Mouse (Mus musculus): Measurements from ENCODE around the gene Fkbpl. TPM values are rescaled to one million over a fixed set of nuclear protein-coding genes. Genes with fewer than 3 reads are reported as not detected.

Gene Fkbpl
- total and polyA plus RNA-seq, 3 experiments: 1.6 to 11.9 (median 6.5) TPM

GRCm38 (mm10) chr17:34629221-34629751 lies 15.3 kb upstream of the Fkbpl start, which contains the start of gene Prrt1:
Gene Prrt1, plus strand, starts transcription at chr17:34629533.
- no peak for ATAC-seq (ENCODE audit: extremely low read depth, insufficient number of reproducible peaks, low FRiP score, poor library complexity, severe bottlenecking)
- DNase-seq (ENCODE audit: low spot score): no peak
- Histone ChIP-seq H3K27me3 (ENCODE audit: insufficient read depth, low read length) (peaks cover 47% of the 10 kb centered on the region), H3K9me3 (replicated peaks) (no peaks in the 10 kb centered on the region), H3K4me3 (ENCODE audit: low read depth, low read length) (no peak within 1 kb of the TSS), H3K36me3 (replicated peaks) (peaks cover 6% of the 10 kb centered on the region), H3K4me1 (ENCODE audit: insufficient read depth, low read depth, low read length) (peaks cover 26% of the 10 kb centered on the region)
- TF ChIP-seq GATA2 (IDR thresholded peaks at IDR 0.05; ENCODE audit: borderline replicate concordance, low read depth, low read length): no peak
- no peak for TF ChIP-seq TAL1 (conservative IDR thresholded peaks at IDR 0.05; ENCODE audit: low read depth, low read length)
- no peak for TF ChIP-seq GATA1 (IDR thresholded peaks at IDR 0.05; ENCODE audit: borderline replicate concordance, low read length)
- TF ChIP-seq CTCF (IDR thresholded peaks at IDR 0.05; ENCODE audit: low read depth, low read length): no peak
- TF ChIP-seq POLR2AphosphoS5 (IDR thresholded peaks at IDR 0.05; ENCODE audit: insufficient replicate concordance, low read depth, low read length): no peak

DNA sequence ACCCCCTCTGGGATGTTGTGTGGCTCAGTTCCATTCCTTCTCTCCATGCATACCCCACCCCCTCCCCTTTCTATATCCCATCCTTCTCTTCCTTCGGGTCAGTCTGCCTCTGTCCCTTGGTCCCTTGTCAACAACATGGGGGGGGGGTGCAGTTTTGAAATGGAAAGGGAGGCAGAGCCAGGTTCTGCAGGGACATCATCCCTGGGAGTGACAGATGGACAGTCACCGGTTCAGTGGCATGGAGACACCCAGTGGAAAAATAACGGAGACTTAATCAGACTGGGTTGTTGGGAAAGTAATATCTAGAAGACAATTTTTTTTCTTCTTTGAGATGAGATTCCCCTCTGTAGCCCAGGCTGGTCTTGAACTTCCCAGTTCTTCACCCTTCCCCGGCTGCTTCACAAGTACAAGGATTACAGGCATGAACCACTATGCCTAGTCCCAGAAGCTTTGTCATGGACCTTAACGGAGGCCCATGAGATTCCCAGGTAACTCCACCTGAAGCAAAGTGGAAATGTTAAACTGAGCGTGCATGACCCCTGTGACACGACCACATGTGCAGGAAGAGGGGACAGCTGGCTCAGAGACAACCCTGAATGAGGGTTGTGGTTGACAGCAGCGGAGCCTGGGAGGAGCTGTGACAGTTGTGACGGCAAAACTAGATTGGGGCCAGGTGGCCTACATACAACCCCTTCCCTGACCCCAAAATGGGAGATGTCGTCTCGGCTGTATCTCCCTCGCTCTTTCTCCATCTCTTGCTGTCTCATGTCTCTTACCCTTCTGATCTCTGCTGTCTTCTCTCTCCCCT lies 14.6 kb upstream of the Fkbpl start:
- no peak for TF ChIP-seq TAL1 (conservative IDR thresholded peaks at IDR 0.05; ENCODE audit: low read depth, low read length)
- TF ChIP-seq POLR2AphosphoS5 (IDR thresholded peaks at IDR 0.05; ENCODE audit: insufficient replicate concordance, low read depth, low read length): no peak
- no peak for TF ChIP-seq GATA1 (IDR thresholded peaks at IDR 0.05; ENCODE audit: borderline replicate concordance, low read length)
- TF ChIP-seq GATA2 (IDR thresholded peaks at IDR 0.05; ENCODE audit: borderline replicate concordance, low read depth, low read length): no peak
- TF ChIP-seq CTCF (IDR thresholded peaks at IDR 0.05; ENCODE audit: low read depth, low read length): no peak
- ATAC-seq (ENCODE audit: extremely low read depth, insufficient number of reproducible peaks, low FRiP score, poor library complexity, severe bottlenecking) (no peak), DNase-seq (ENCODE audit: low spot score) (no peak)
- Histone ChIP-seq H3K4me3 (ENCODE audit: low read depth, low read length) (no peak overlapping the region), H3K9me3 (replicated peaks) (no peaks in the 10 kb centered on the region), H3K4me1 (ENCODE audit: insufficient read depth, low read depth, low read length) (peaks cover 26% of the 10 kb centered on the region), H3K27me3 (ENCODE audit: insufficient read depth, low read length) (peaks cover 47% of the 10 kb centered on the region), H3K36me3 (replicated peaks) (peaks cover 6% of the 10 kb centered on the region)

DNA sequence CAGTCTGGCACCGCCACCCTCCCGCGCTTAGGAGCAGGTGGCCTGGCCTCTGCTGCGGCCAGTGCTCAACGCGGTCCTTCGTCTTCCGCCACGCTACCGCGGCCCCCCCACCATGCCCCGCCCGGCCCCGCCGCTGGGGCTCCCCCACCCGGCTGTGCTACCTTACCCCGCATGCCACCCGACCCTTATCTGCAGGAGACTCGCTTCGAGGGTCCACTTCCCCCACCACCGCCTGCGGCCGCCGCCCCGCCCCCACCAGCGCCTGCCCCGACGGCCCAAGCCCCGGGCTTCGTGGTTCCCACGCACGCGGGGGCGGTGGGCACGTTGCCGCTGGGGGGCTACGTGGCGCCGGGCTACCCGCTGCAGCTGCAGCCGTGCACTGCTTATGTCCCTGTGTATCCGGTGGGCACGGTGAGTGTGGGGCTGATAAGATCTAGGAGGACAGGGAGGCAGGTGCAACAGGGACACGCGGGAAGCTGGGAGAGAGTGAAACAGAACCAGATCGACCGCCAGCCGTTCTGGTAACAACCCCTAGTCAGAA lies 13.7 kb upstream of the Fkbpl start:
- Histone ChIP-seq H3K9me3 (replicated peaks) (no peaks in the 10 kb centered on the region), H3K27me3 (ENCODE audit: insufficient read depth, low read length) (peaks cover 48% of the 10 kb centered on the region), H3K36me3 (replicated peaks) (no peaks in the 10 kb centered on the region), H3K4me3 (ENCODE audit: low read depth, low read length) (no peak overlapping the region), H3K4me1 (ENCODE audit: insufficient read depth, low read depth, low read length) (peaks cover 24% of the 10 kb centered on the region)
- ATAC-seq (ENCODE audit: extremely low read depth, insufficient number of reproducible peaks, low FRiP score, poor library complexity, severe bottlenecking) (no peak), DNase-seq (ENCODE audit: low spot score) (no peak)
- TF ChIP-seq TAL1 (conservative IDR thresholded peaks at IDR 0.05; ENCODE audit: low read depth, low read length): no peak
- TF ChIP-seq GATA2 (IDR thresholded peaks at IDR 0.05; ENCODE audit: borderline replicate concordance, low read depth, low read length): no peak
- TF ChIP-seq POLR2AphosphoS5 (IDR thresholded peaks at IDR 0.05; ENCODE audit: insufficient replicate concordance, low read depth, low read length): no peak
- no peak for TF ChIP-seq GATA1 (IDR thresholded peaks at IDR 0.05; ENCODE audit: borderline replicate concordance, low read length)
- TF ChIP-seq CTCF (IDR thresholded peaks at IDR 0.05; ENCODE audit: low read depth, low read length): no peak

DNA sequence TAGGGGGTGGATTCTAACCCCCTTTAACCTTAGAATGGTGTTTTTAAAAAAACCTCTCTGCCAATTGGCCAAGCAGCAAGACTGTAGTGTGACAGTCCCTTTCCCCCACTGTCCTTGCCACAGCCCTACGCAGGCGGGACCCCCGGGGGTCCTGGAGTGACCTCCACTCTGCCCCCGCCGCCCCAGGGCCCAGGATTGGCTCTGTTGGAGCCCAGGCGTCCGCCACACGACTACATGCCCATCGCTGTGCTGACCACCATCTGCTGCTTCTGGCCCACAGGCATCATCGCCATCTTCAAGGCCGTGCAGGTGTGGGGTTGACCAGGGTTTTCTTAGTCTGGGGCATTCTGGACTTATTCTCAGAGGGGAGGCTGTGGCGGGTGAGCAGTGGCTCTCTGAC lies 12.9 kb upstream of the Fkbpl start:
- H3K4me3 ChIP-seq (ENCODE audit: low read depth, low read length): no peak overlapping the region
- TF ChIP-seq TAL1 (conservative IDR thresholded peaks at IDR 0.05; ENCODE audit: low read depth, low read length): no peak
- TF ChIP-seq POLR2AphosphoS5 (IDR thresholded peaks at IDR 0.05; ENCODE audit: insufficient replicate concordance, low read depth, low read length): no peak
- TF ChIP-seq GATA2 (IDR thresholded peaks at IDR 0.05; ENCODE audit: borderline replicate concordance, low read depth, low read length): no peak
- no peak for TF ChIP-seq GATA1 (IDR thresholded peaks at IDR 0.05; ENCODE audit: borderline replicate concordance, low read length)
- no peak for TF ChIP-seq CTCF (IDR thresholded peaks at IDR 0.05; ENCODE audit: low read depth, low read length)
- peaks cover 50% of the 10 kb centered on the region for H3K27me3 ChIP-seq (ENCODE audit: insufficient read depth, low read length)
- ATAC-seq (ENCODE audit: extremely low read depth, insufficient number of reproducible peaks, low FRiP score, poor library complexity, severe bottlenecking): no peak
- H3K4me1 ChIP-seq (ENCODE audit: insufficient read depth, low read depth, low read length): peaks cover 16% of the 10 kb centered on the region
- H3K36me3 ChIP-seq (replicated peaks): no peaks in the 10 kb centered on the region
- H3K9me3 ChIP-seq (replicated peaks): no peaks in the 10 kb centered on the region
- DNase-seq (ENCODE audit: low spot score): no peak

GRCm38 (mm10) chr17:34632261-34632691 lies 12.3 kb upstream of the Fkbpl start:
- Histone ChIP-seq H3K36me3 (replicated peaks) (no peaks in the 10 kb centered on the region), H3K27me3 (ENCODE audit: insufficient read depth, low read length) (peaks cover 50% of the 10 kb centered on the region), H3K4me3 (ENCODE audit: low read depth, low read length) (no peak overlapping the region), H3K9me3 (replicated peaks) (no peaks in the 10 kb centered on the region), H3K4me1 (ENCODE audit: insufficient read depth, low read depth, low read length) (peaks cover 13% of the 10 kb centered on the region)
- DNase-seq (ENCODE audit: low spot score): no peak
- no peak for ATAC-seq (ENCODE audit: extremely low read depth, insufficient number of reproducible peaks, low FRiP score, poor library complexity, severe bottlenecking)
- TF ChIP-seq GATA1 (IDR thresholded peaks at IDR 0.05; ENCODE audit: borderline replicate concordance, low read length) (no peak), TAL1 (conservative IDR thresholded peaks at IDR 0.05; ENCODE audit: low read depth, low read length) (no peak), CTCF (IDR thresholded peaks at IDR 0.05; ENCODE audit: low read depth, low read length) (no peak), POLR2AphosphoS5 (IDR thresholded peaks at IDR 0.05; ENCODE audit: insufficient replicate concordance, low read depth, low read length) (no peak), GATA2 (IDR thresholded peaks at IDR 0.05; ENCODE audit: borderline replicate concordance, low read depth, low read length) (no peak)

GRCm38 (mm10) chr17:34635671-34636070 lies 8.9 kb upstream of the Fkbpl start:
- H3K4me3 ChIP-seq (ENCODE audit: low read depth, low read length): no peak overlapping the region
- peaks cover 41% of the 10 kb centered on the region for H3K27me3 ChIP-seq (ENCODE audit: insufficient read depth, low read length)
- H3K36me3 ChIP-seq (replicated peaks): no peaks in the 10 kb centered on the region
- ATAC-seq (ENCODE audit: extremely low read depth, insufficient number of reproducible peaks, low FRiP score, poor library complexity, severe bottlenecking) (no peak), DNase-seq (ENCODE audit: low spot score) (no peak)
- no peaks in the 10 kb centered on the region for H3K4me1 ChIP-seq (ENCODE audit: insufficient read depth, low read depth, low read length)
- no peaks in the 10 kb centered on the region for H3K9me3 ChIP-seq (replicated peaks)
- no peak for TF ChIP-seq POLR2AphosphoS5 (IDR thresholded peaks at IDR 0.05; ENCODE audit: insufficient replicate concordance, low read depth, low read length)
- no peak for TF ChIP-seq GATA2 (IDR thresholded peaks at IDR 0.05; ENCODE audit: borderline replicate concordance, low read depth, low read length)
- no peak for TF ChIP-seq CTCF (IDR thresholded peaks at IDR 0.05; ENCODE audit: low read depth, low read length)
- no peak for TF ChIP-seq TAL1 (conservative IDR thresholded peaks at IDR 0.05; ENCODE audit: low read depth, low read length)
- TF ChIP-seq GATA1 (IDR thresholded peaks at IDR 0.05; ENCODE audit: borderline replicate concordance, low read length): no peak
